Mouse (Mus musculus) ES-E14 (cell line): ENCODE results near the gene Stub1. TPM values are rescaled to one million over a fixed set of nuclear protein-coding genes. Genes with fewer than 3 reads are reported as not detected.

Source experiments
- DNase-seq: peaks from one replicate; pipeline ENCODE4 v3.0.0-alpha.2; 2013; ENCODE audit warnings: low read depth, low spot score
- H3K27ac ChIP-seq: 2 replicates; pipeline ENCODE4 v1.5.1; 2012; ENCODE audit warnings: low read depth, mild to moderate bottlenecking, low read length, moderate library complexity, mixed read lengths; ENCODE audit not compliant: poor library complexity, insufficient read depth, severe bottlenecking
- H3K36me3 ChIP-seq: 2 replicates; pipeline ENCODE4 v1.6.1; 2012; ENCODE audit warnings: mild to moderate bottlenecking, low read length, moderate library complexity, mixed read lengths; ENCODE audit not compliant: control insufficient read depth, poor library complexity, insufficient read depth, severe bottlenecking
- H3K4me1 ChIP-seq, 2 experiments: fragments of 150-350 bp in 1 of 2; sonication (generic) in 1 of 2; 2 replicates each; pipeline ENCODE4 v1.6.1; 2012; ENCODE audit warnings: low read length in 2 of 2, mild to moderate bottlenecking in 1 of 2, mixed read lengths in 1 of 2; ENCODE audit not compliant: control insufficient read depth in 2 of 2, insufficient read depth in 2 of 2, poor library complexity in 1 of 2
- H3K4me3 ChIP-seq, 2 experiments: fragments of 150-350 bp in 1 of 2; sonication (generic) in 1 of 2; 2 replicates each; pipeline ENCODE4 v1.5.1; 2012; ENCODE audit warnings: low read length in 2 of 2, low read depth in 1 of 2, mild to moderate bottlenecking in 1 of 2, mixed read lengths in 1 of 2; ENCODE audit not compliant: insufficient read depth in 1 of 2, poor library complexity in 1 of 2, severe bottlenecking in 1 of 2
- H3K9ac ChIP-seq: 2 replicates; pipeline ENCODE4 v1.6.1; 2012; ENCODE audit warnings: low read depth, mild to moderate bottlenecking, low read length, mixed read lengths; ENCODE audit not compliant: poor library complexity, insufficient read depth, severe bottlenecking
- H3K9me3 ChIP-seq: fragments of 150-350 bp; sonication (generic); 2 replicates; pipeline ENCODE4 v1.6.1; 2012; ENCODE audit warnings: low read depth, mild to moderate bottlenecking, low read length; ENCODE audit not compliant: control insufficient read depth, insufficient read depth
- CHD2 ChIP-seq: IDR thresholded peaks from 2 replicates; pipeline ENCODE4 v1.6.1; 2014; ENCODE audit warnings: mild to moderate bottlenecking, low read depth, low read length, inconsistent platforms
- HCFC1 ChIP-seq: IDR thresholded peaks from 2 replicates; pipeline ENCODE4 v1.6.1; 2012; ENCODE audit warnings: low read length, inconsistent platforms, borderline replicate concordance; ENCODE audit not compliant: insufficient read depth
- MAFK ChIP-seq: IDR thresholded peaks from 2 replicates; pipeline ENCODE4 v1.6.1; 2014; ENCODE audit warnings: mild to moderate bottlenecking, low read depth, low read length, inconsistent platforms; ENCODE audit not compliant: insufficient read depth
- ZC3H11A ChIP-seq: IDR thresholded peaks from 2 replicates; pipeline ENCODE4 v1.6.1; 2012; ENCODE audit warnings: low read depth, mild to moderate bottlenecking, inconsistent platforms, low read length, borderline replicate concordance
- ZNF384 ChIP-seq: IDR thresholded peaks from 2 replicates; pipeline ENCODE4 v1.6.1; 2012; ENCODE audit warnings: low read depth, low read length, inconsistent platforms
- in situ Hi-C, 2 experiments: fragments of 600-800 bp; cut with MboI; formaldehyde crosslinking; loops; one replicate each; pipeline ENCODE4 v1.15.1; 2025; ENCODE audit warnings: low sequenced_read_pairs in 2 of 2, inconsistent platforms in 1 of 2; ENCODE audit not compliant: unreplicated experiment in 2 of 2
- total RNA-seq: library from RNA; depleted of rRNA; stranded (reverse); fragments of 300-350 nt; gene quantifications from 2 replicates; pipeline ENCODE4 v1.2.3, GENCODE M21; 2012

Gene Stub1
- total RNA-seq, 1 experiment, result 161 TPM

DNA sequence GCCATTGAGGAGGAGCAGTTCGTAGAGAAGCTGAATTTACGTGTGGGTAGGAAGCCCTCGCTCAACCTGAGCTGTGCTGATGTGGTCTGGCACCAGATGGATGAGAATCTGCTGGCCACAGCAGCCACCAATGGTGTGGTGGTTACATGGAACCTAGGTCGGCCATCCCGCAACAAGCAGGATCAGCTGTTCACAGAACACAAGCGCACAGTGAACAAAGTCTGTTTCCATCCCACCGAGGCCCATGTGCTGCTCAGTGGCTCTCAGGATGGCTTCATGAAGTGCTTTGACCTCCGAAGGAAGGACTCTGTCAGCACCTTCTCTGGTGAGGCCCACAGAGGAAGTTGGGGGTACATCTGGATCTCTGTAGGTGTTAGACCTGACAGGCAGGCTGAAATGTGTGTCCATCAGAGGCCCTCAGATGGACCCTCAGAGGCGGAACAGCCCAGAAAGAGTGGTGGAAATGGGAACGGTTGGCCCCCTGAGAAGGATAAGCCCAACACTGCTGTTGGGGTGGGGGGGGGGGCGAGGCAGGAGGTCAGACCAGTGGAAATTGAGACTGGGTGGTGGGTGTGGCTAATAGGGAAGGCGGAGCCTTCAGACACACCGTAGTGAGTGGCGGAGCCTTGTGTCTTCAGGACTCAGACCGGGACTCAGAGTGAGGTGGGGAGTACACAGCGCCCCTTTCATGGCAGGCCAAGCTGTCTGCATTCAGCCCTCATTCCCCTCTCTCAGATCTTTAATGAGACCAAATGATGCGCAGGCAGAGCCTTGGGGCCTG lies 8.7 kb downstream of the Stub1 start:
- H3K27ac ChIP-seq, result no peak overlapping the region
- TF ChIP-seq MAFK (no peak), CHD2 (no peak), ZC3H11A (no peak), HCFC1 (no peak), ZNF384 (no peak)
- no peaks in the 10 kb centered on the region for H3K9me3 ChIP-seq
- peaks cover 23% of the 10 kb centered on the region; the same call in 1 of the 2 replicates for H3K36me3 ChIP-seq
- peak overlapping the region; percentile 78 for H3K9ac ChIP-seq
- peak overlapping the region; percentile 78 to 98 for H3K4me3 ChIP-seq
- in situ Hi-C loops, result no loop called here
- peaks cover 0 to 23% of the 10 kb centered on the region in 2 experiments; a peak in 2 of 4 replicates for H3K4me1 ChIP-seq
- no peak for DNase-seq

DNA sequence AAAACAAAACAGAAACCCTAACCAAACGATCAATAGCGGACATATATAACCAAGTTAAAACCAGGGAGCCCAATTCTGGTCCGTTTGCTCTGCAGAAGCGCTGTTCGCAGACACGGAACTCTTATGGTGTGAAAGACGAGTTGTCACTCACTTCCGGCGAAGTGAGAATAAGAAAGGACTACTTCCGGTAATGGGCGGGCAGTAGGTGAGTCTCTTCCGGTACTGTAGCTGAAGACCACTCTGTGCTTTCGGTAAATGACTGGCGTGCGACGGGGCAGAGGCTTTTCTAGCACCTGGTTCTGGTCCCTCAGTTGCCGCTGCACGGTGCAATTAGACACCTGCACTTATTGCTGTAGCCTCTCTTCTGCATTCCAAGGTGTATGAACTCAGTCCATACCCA lies 9.8 kb downstream of the Stub1 start, which contains the start of gene Wdr24:
TSS of gene Wdr24 (plus strand) at position 176 of the 400 bp plus-strand sequence.
- Histone ChIP-seq H3K36me3 (peaks cover 22% of the 10 kb centered on the region; the same call in 1 of the 2 replicates), H3K9me3 (no peaks in the 10 kb centered on the region), H3K27ac (no peak within 1 kb of the TSS), H3K4me1 (peaks cover 0 to 27% of the 10 kb centered on the region in 2 experiments; a peak in 2 of 4 replicates), H3K9ac (peak within 1 kb of the TSS; percentile 78), H3K4me3 (peak within 1 kb of the TSS; percentile 78 to 98)
- in situ Hi-C loops, result no loop called here
- no peak for TF ChIP-seq MAFK
- TF ChIP-seq ZC3H11A, result no peak
- peak; percentile 82 for TF ChIP-seq HCFC1
- TF ChIP-seq CHD2, result no peak
- TF ChIP-seq ZNF384, result no peak
- DNase-seq, result peak; percentile 86

DNA sequence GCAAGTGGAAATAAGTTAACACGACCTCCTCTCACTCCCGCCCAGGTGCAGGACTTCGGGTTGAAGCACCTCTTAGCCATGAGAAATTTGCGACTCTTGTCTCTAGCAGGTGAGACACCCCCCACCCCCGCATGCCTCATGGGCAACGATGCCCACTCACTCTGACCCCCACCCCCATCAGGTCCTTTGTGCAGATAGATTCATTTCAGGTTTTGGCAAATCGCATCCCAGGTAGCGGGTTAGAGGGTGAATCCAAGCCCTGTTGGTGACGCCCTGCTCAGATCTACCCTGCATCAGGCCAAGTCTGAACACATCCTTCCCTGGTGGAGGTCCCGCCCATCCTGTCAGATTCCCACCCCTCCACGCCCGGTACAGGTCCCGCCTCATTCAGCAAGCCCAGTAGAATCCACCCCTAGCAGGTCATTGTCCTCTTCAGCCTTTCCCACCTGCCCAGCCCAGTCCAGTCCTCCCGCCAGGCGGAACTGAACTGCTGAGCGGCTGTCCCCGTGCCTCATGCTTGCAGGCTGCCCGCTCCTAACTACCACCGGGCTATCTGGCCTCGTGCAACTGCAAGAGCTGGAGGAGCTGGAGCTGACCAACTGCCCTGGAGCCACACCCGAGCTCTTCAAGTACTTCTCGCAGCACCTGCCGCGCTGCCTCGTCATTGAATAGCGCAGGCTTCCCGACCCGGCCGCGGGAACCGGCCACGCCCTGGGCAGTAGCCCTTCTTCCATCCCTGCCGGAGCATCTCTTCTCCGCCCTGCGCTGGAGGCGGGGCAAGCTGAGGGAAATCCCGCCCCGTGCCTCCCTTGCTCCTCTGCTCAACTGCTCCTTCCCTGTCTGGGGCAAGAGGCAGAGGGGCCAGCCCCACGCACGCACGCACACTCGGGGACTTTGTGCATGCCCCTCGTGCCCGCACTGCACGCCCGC lies 14.1 kb downstream of the Stub1 start:
- DNase-seq, result no peak
- TF ChIP-seq HCFC1 (no peak), CHD2 (no peak), MAFK (no peak), ZNF384 (no peak), ZC3H11A (no peak)
- Histone ChIP-seq H3K36me3 (no peaks in the 10 kb centered on the region), H3K4me1 (peaks cover 2 to 11% of the 10 kb centered on the region in 2 experiments; a peak in 2 of 4 replicates), H3K9me3 (no peaks in the 10 kb centered on the region), H3K4me3 (peak overlapping the region; percentile 61 to 67), H3K9ac (peak overlapping the region; percentile 29), H3K27ac (no peak overlapping the region)
- in situ Hi-C loops, result no loop called here

DNA sequence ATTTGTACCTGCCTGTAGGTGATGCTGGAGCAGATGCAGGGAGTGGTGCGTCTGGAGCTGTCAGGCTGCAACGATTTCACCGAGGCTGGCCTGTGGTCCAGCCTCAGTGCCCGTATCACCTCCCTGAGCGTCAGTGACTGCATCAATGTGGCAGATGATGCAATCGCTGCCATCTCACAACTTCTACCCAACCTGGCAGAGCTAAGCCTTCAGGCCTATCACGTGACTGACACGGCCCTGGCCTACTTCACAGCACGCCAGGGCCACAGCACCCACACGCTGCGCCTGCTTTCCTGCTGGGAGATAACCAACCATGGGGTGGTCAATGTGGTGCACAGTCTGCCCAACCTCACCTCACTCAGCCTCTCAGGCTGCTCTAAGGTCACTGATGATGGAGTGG lies 15.5 kb downstream of the Stub1 start:
- DNase-seq, result no peak
- Histone ChIP-seq H3K9ac (no peak overlapping the region), H3K27ac (no peak overlapping the region), H3K4me1 (peaks cover 2 to 9% of the 10 kb centered on the region in 2 experiments; a peak in 2 of 4 replicates), H3K4me3 (no peak overlapping the region), H3K9me3 (no peaks in the 10 kb centered on the region), H3K36me3 (no peaks in the 10 kb centered on the region)
- in situ Hi-C loops, result no loop called here
- TF ChIP-seq ZC3H11A, result no peak
